Mouse (Mus musculus): ENCODE measurements around the gene Sp3. TPM values are rescaled to one million over a fixed set of nuclear protein-coding genes. Genes with fewer than 3 reads are reported as not detected.
"Not testable (repeated sequence)": the region's sequence is repeated elsewhere in the genome, so short reads cannot be mapped to it uniquely, and the experiment has no call there.

The Sp3 gene
- polyA plus RNA-seq (2014; fragmentation: Nextera tagmentation; extraction: Ambion mirVana): 65.8 and 67.3 TPM in 2 replicates

DNA sequence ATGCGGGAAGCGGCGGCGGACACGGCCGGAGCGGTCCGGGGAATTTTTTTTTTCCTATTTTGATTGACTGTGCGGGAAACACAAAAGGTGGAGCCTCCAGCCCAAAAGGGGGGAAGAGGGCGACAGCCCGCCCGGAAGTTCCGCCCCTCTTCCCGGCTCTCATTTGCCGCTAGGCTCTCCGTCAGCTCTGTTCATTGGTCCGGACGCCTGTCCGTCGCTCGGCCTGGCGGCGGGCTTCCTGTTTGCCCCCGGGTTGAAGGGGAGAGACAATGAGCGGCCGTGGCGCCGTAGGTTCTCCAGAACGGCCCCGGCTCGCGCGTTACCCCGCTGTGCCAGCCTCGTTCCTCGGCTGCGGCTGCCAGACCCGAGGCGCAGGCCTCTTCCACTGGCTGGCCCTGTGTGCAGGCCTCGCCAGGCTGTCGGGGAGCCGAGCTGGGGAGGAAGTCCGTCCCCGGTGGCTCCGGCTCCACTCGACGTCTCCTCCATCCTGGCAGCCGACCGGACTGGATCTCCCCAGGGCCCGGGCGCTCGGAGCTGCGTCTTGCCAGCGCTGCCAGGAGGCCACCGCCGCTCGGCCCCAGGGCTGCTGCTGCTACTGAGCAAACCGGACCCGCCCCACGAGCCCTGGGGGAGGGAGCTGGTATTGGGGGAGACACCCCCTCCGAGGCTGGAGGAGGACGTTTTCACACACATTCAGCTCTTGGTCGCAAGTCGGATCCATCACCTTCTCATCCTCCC, at the start of gene Sp3:
Gene Sp3 (minus strand): TSS at position 110 of the 738 bp plus-strand sequence.
- peak within 1 kb of the TSS; percentile 99 for H3K9ac ChIP-seq (ENCODE audit: low read length)
- H3K4me2 ChIP-seq (ENCODE audit: low read depth): peak within 1 kb of the TSS; percentile 70
- WGBS: under 1% methylated on average over 64 of the region's 64 CpGs
- DNase-seq (ENCODE audit: low spot score) (peak; percentile 98), ATAC-seq (ENCODE audit: insufficient read depth, low FRiP score, low TSS enrichment) (peak; percentile 85)
- H3K9me3 ChIP-seq (ENCODE audit: control insufficient read depth, low read length): no peaks in the 10 kb centered on the region
- H3K27ac ChIP-seq (ENCODE audit: low read depth, low read length): peak within 1 kb of the TSS; percentile 100
- no peaks in the 10 kb centered on the region for H3K27me3 ChIP-seq (ENCODE audit: control insufficient read depth, insufficient read depth, low read length)
- peak within 1 kb of the TSS; percentile 96 for H3K4me3 ChIP-seq (ENCODE audit: low read depth, low read length)
- H3K36me3 ChIP-seq (ENCODE audit: control insufficient read depth, insufficient read depth, low read length): no peaks in the 10 kb centered on the region
- peaks cover 22% of the 10 kb centered on the region for H3K4me1 ChIP-seq (ENCODE audit: control insufficient read depth, insufficient read depth, low read length)

DNA sequence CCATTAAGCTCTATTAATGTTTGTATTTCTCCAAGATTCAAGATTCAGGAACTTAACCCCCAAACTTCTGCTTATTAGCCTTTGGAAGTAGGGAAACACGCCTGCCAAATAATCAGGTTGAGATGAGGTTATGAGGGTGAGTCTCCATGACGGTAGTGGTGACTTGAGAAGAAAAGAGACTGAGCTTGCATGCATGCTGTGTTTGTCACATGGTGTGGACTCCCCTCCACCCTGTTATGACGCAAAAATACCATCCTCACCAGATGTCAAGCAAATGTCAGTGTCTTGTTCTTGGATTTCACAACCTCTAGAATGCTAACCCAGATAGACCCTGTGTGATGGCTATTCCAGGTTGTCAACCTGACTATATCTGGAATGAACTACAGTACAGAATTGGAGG, 49.6 kb upstream of the Sp3 start:
- WGBS: 85% methylated on average over 3 of the region's 3 CpGs
- H3K9me3 ChIP-seq (ENCODE audit: control insufficient read depth, low read length): no peaks in the 10 kb centered on the region
- no peak overlapping the region for H3K4me2 ChIP-seq (ENCODE audit: low read depth)
- no peak overlapping the region for H3K27ac ChIP-seq (ENCODE audit: low read depth, low read length)
- H3K4me1 ChIP-seq (ENCODE audit: control insufficient read depth, insufficient read depth, low read length): no peaks in the 10 kb centered on the region
- H3K36me3 ChIP-seq (ENCODE audit: control insufficient read depth, insufficient read depth, low read length): no peaks in the 10 kb centered on the region
- no peaks in the 10 kb centered on the region for H3K27me3 ChIP-seq (ENCODE audit: control insufficient read depth, insufficient read depth, low read length)
- H3K4me3 ChIP-seq (ENCODE audit: low read depth, low read length): no peak overlapping the region
- no peak for DNase-seq (ENCODE audit: low spot score)
- H3K9ac ChIP-seq (ENCODE audit: low read length): no peak overlapping the region
- no peak for ATAC-seq (ENCODE audit: insufficient read depth, low FRiP score, low TSS enrichment)

DNA sequence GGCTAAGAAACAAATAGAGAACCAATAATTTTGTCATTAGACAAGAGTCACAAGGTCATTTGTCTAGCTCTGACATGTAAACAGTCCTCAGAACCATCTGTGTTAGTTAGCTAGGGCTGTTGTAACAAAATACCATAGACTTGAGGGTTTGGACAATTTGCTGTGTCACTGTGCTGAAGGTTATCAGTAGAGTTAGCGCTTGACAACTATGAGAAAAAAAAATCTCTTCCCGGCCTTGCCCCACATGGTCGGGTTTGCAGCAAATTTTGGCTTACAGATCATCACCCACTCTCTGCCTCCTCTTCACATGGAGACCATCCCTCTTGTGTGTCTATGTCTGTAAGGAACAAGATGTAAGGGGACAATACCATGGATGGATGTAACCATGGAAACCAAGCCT, 47.8 kb upstream of the Sp3 start:
- WGBS: 76% methylated on average over 3 of the region's 3 CpGs

DNA sequence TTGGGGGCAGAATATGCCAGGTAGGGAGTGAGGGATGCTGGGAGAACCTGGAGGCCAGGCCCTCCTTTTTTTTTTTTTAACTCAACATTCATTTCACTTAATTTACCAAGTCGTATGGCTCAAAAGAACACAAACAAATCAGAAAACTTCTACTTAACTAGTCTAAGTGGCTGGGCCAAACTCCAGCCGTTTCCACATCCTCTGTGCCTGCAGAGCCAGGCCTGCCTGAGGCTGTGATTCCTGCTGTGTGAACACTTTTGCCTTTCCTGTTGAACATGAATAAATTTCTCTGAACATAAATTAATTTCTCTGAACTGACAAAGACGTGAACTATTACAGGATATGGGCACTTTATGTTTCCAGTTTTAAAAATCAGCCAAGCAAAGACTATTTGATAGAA, 46.9 kb upstream of the Sp3 start:
- no peak overlapping the region for H3K4me2 ChIP-seq (ENCODE audit: low read depth)
- DNase-seq (ENCODE audit: low spot score) (no peak), ATAC-seq (ENCODE audit: insufficient read depth, low FRiP score, low TSS enrichment) (no peak)
- H3K36me3 ChIP-seq (ENCODE audit: control insufficient read depth, insufficient read depth, low read length): no peaks in the 10 kb centered on the region
- no peaks in the 10 kb centered on the region for H3K27me3 ChIP-seq (ENCODE audit: control insufficient read depth, insufficient read depth, low read length)
- no peaks in the 10 kb centered on the region for H3K9me3 ChIP-seq (ENCODE audit: control insufficient read depth, low read length)
- no peak overlapping the region for H3K9ac ChIP-seq (ENCODE audit: low read length)
- no peaks in the 10 kb centered on the region for H3K4me1 ChIP-seq (ENCODE audit: control insufficient read depth, insufficient read depth, low read length)
- WGBS: 49% methylated on average over 3 of the region's 3 CpGs
- H3K4me3 ChIP-seq (ENCODE audit: low read depth, low read length): no peak overlapping the region
- H3K27ac ChIP-seq (ENCODE audit: low read depth, low read length): no peak overlapping the region

More for the DNA sequence above, 47.8 kb upstream of the Sp3 start:
- DNase-seq (ENCODE audit: low spot score): no peak
- no peak overlapping the region for H3K9ac ChIP-seq (ENCODE audit: low read length)
- H3K27ac ChIP-seq (ENCODE audit: low read depth, low read length): no peak overlapping the region
- no peaks in the 10 kb centered on the region for H3K36me3 ChIP-seq (ENCODE audit: control insufficient read depth, insufficient read depth, low read length)
- no peaks in the 10 kb centered on the region for H3K27me3 ChIP-seq (ENCODE audit: control insufficient read depth, insufficient read depth, low read length)
- no peak overlapping the region for H3K4me2 ChIP-seq (ENCODE audit: low read depth)
- H3K9me3 ChIP-seq (ENCODE audit: control insufficient read depth, low read length): no peaks in the 10 kb centered on the region
- H3K4me3 ChIP-seq (ENCODE audit: low read depth, low read length): no peak overlapping the region
- no peaks in the 10 kb centered on the region for H3K4me1 ChIP-seq (ENCODE audit: control insufficient read depth, insufficient read depth, low read length)
- ATAC-seq (ENCODE audit: insufficient read depth, low FRiP score, low TSS enrichment): no peak

DNA sequence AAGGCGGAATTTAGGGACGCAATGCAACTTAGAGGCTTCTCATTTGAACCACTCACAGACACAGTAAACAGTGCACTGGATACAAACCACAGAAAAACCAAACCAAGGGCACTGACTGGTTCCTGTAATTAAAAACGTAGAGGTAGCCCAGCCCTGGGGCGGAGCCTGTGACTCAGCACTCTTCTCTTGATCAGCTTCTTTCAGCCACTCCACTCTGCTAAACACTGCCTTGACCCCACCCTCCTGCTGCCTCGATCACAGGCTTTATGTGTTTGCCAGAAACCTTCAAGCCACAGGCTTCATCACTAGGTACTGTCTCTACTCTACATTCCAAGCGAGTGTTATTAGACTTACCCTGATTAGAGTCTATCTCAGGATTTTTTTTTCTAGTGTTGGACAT, 43.6 kb upstream of the Sp3 start:
- H3K9me3 ChIP-seq (ENCODE audit: control insufficient read depth, low read length): no peaks in the 10 kb centered on the region
- H3K36me3 ChIP-seq (ENCODE audit: control insufficient read depth, insufficient read depth, low read length): no peaks in the 10 kb centered on the region
- ATAC-seq (ENCODE audit: insufficient read depth, low FRiP score, low TSS enrichment) (no peak), DNase-seq (ENCODE audit: low spot score) (no peak)
- no peak overlapping the region for H3K4me3 ChIP-seq (ENCODE audit: low read depth, low read length)
- WGBS: 45% methylated on average over 6 of the region's 6 CpGs
- no peak overlapping the region for H3K27ac ChIP-seq (ENCODE audit: low read depth, low read length)
- no peak overlapping the region for H3K4me2 ChIP-seq (ENCODE audit: low read depth)
- no peaks in the 10 kb centered on the region for H3K4me1 ChIP-seq (ENCODE audit: control insufficient read depth, insufficient read depth, low read length)
- no peaks in the 10 kb centered on the region for H3K27me3 ChIP-seq (ENCODE audit: control insufficient read depth, insufficient read depth, low read length)
- no peak overlapping the region for H3K9ac ChIP-seq (ENCODE audit: low read length)

DNA sequence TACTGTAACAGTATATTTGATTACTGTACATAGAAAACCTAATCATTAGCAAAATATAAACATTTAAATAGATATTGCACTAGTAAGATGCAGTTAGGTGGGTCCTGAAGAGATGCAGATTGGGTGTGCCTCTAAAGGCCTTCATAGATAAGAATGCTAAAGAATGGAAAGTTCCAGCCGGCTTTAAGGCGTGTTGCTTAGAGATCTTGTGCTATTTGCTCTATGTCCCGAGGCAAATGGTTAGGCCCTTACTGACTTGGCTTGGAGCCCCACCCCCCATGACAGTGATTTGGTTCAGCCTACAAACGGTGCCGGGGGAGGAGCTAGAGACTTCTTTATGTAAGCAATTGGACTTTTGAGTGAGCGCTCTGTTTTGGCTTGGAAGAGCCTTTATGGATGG, 40.8 kb upstream of the Sp3 start:
- H3K4me1 ChIP-seq (ENCODE audit: control insufficient read depth, insufficient read depth, low read length): no peaks in the 10 kb centered on the region
- H3K9ac ChIP-seq (ENCODE audit: low read length): no peak overlapping the region
- no peak for DNase-seq (ENCODE audit: low spot score)
- ATAC-seq (ENCODE audit: insufficient read depth, low FRiP score, low TSS enrichment): no peak
- H3K4me2 ChIP-seq (ENCODE audit: low read depth): no peak overlapping the region
- H3K36me3 ChIP-seq (ENCODE audit: control insufficient read depth, insufficient read depth, low read length): no peaks in the 10 kb centered on the region
- 87% methylated on average over 6 of the region's 6 CpGs for WGBS
- H3K9me3 ChIP-seq (ENCODE audit: control insufficient read depth, low read length): no peaks in the 10 kb centered on the region
- no peak overlapping the region for H3K4me3 ChIP-seq (ENCODE audit: low read depth, low read length)
- no peak overlapping the region for H3K27ac ChIP-seq (ENCODE audit: low read depth, low read length)
- no peaks in the 10 kb centered on the region for H3K27me3 ChIP-seq (ENCODE audit: control insufficient read depth, insufficient read depth, low read length)

DNA sequence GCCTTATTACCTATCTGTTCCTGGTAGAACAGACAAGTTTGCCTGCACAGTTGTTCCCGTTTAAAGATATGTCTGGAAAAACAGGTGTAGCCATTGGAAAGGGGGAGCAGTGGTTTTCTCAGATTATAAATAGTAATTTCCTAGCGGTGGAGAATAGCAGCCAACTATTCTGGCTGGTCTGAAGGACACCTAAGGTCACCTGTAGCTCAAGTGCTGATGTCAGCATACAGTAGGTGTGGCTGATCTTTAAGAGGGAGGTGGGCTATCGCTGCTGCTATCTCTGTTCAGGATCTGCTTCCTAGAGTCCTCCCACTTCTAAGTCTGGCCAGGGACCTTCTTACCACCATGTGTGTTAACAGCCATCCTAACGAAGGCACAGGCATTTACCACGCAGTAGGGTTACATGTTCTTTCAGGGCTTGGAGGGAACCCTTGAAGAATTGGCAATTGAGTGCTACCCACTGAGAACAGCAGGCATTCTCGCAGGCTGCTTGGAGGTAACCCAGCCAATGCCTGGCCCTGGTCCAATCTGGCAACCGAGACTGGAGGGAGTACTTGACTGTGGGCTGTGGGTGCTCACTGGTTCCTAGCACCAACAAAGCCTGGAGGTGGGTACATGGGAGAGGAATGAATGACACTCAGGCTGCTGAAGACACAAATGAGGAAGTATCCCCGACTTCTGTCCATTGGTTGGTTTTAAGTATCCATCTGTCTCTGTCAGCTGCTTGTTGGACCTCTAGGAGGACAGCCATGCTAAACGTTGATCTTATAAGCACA, 39.3 kb upstream of the Sp3 start:
- Histone ChIP-seq H3K36me3 (ENCODE audit: control insufficient read depth, insufficient read depth, low read length) (no peaks in the 10 kb centered on the region), H3K4me2 (ENCODE audit: low read depth) (no peak overlapping the region), H3K9ac (ENCODE audit: low read length) (no peak overlapping the region), H3K9me3 (ENCODE audit: control insufficient read depth, low read length) (no peaks in the 10 kb centered on the region), H3K4me1 (ENCODE audit: control insufficient read depth, insufficient read depth, low read length) (no peaks in the 10 kb centered on the region), H3K27me3 (ENCODE audit: control insufficient read depth, insufficient read depth, low read length) (no peaks in the 10 kb centered on the region), H3K27ac (ENCODE audit: low read depth, low read length) (no peak overlapping the region), H3K4me3 (ENCODE audit: low read depth, low read length) (no peak overlapping the region)
- DNase-seq (ENCODE audit: low spot score): no peak
- whole genome bisulfite sequencing: 83% methylated on average over 9 of the region's 9 CpGs
- no peak for ATAC-seq (ENCODE audit: insufficient read depth, low FRiP score, low TSS enrichment)

DNA sequence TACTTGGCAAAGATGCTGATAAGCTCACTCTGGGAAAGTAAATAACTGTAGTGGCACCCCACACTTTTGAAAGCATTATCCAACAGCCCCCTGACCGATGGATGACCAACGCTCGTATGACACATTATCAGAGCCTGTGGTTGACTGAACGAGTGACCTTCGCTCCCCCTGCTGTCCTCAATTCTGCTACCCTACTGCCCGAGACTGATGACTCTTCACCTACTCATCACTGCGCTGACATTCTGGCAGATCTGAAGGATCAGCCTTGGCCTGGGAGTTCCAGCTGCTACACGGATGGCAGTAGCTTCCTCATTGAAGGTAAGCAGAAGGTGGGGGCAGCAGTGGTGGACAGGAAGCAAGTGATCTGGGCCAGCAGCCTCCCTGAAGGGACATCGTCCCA, 33.8 kb upstream of the Sp3 start:
- not testable (repeated sequence) for H3K4me1 ChIP-seq (ENCODE audit: control insufficient read depth, insufficient read depth, low read length); ATAC-seq (ENCODE audit: insufficient read depth, low FRiP score, low TSS enrichment); H3K36me3 ChIP-seq (ENCODE audit: control insufficient read depth, insufficient read depth, low read length); DNase-seq (ENCODE audit: low spot score); H3K9me3 ChIP-seq (ENCODE audit: control insufficient read depth, low read length); H3K9ac ChIP-seq (ENCODE audit: low read length); H3K27ac ChIP-seq (ENCODE audit: low read depth, low read length); H3K4me2 ChIP-seq (ENCODE audit: low read depth); H3K4me3 ChIP-seq (ENCODE audit: low read depth, low read length); H3K27me3 ChIP-seq (ENCODE audit: control insufficient read depth, insufficient read depth, low read length)
- 87% methylated on average over 9 of the region's 9 CpGs for WGBS

DNA sequence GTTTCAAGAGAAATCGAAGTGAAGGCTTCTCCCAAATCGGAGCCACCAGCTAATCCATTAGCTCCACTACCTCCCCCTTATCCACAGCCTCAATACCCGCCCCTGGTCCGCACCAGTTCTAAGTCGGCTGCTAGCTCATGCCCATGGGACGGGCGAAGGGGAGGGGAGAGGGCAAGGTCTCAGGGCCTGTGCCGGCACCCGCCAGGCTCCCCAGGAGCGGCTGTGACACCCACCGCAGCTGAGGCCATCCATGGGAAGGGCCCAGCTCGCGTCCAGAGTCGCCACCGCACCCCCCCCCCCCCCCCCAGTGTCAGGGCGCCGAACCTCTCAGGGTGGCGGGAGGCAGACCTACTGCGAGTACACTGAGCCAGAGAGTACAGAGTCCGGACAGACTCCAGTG, 32.4 kb upstream of the Sp3 start:
- no peak overlapping the region for H3K4me2 ChIP-seq (ENCODE audit: low read depth)
- DNase-seq (ENCODE audit: low spot score) (peak; percentile 33), ATAC-seq (ENCODE audit: insufficient read depth, low FRiP score, low TSS enrichment) (no peak)
- peaks cover 2% of the 10 kb centered on the region; the same call in 1 of the 2 replicates for H3K9me3 ChIP-seq (ENCODE audit: control insufficient read depth, low read length)
- WGBS: 75% methylated on average over 18 of the region's 20 CpGs
- H3K27ac ChIP-seq (ENCODE audit: low read depth, low read length): no peak overlapping the region
- no peaks in the 10 kb centered on the region for H3K27me3 ChIP-seq (ENCODE audit: control insufficient read depth, insufficient read depth, low read length)
- H3K9ac ChIP-seq (ENCODE audit: low read length): no peak overlapping the region
- H3K4me3 ChIP-seq (ENCODE audit: low read depth, low read length): no peak overlapping the region
- H3K36me3 ChIP-seq (ENCODE audit: control insufficient read depth, insufficient read depth, low read length): no peaks in the 10 kb centered on the region
- H3K4me1 ChIP-seq (ENCODE audit: control insufficient read depth, insufficient read depth, low read length): no peaks in the 10 kb centered on the region
